Mouse (Mus musculus) limb, embryonic 11.5 days (tissue): Measurements from ENCODE around the gene Omp. TPM values are rescaled to one million over a fixed set of nuclear protein-coding genes. Genes with fewer than 3 reads are reported as not detected.

Source experiments
- ATAC-seq: fragments of 200-750 bp; cut with Nextera tagmentation; 2 replicates; pipeline ENCODE4 v1.8.0; 2017; ENCODE audit warnings: low read depth; ENCODE audit not compliant: insufficient number of reproducible peaks, low FRiP score, low TSS enrichment
- DNase-seq: peaks from one replicate; pipeline ENCODE4 v3.0.0-alpha.2; 2015; ENCODE audit warnings: low spot score
- H3K27ac ChIP-seq: fragments of 300-500 bp; sonication (generic); replicated peaks from 2 replicates; pipeline ENCODE4 v1.5.1; 2014; ENCODE audit warnings: low read depth, mild to moderate bottlenecking, low read length
- H3K27me3 ChIP-seq: fragments of 300-500 bp; sonication (generic); 2 replicates; pipeline ENCODE4 v1.6.1; 2014; ENCODE audit warnings: mild to moderate bottlenecking, low read length, mixed read lengths; ENCODE audit not compliant: control insufficient read depth, insufficient read depth
- H3K36me3 ChIP-seq: fragments of 300-500 bp; sonication (generic); 2 replicates; pipeline ENCODE4 v1.6.1; 2014; ENCODE audit warnings: mild to moderate bottlenecking, low read length, moderate library complexity, mixed read lengths; ENCODE audit not compliant: control insufficient read depth, insufficient read depth
- H3K4me1 ChIP-seq: fragments of 300-500 bp; sonication (generic); 2 replicates; pipeline ENCODE4 v1.6.1; 2014; ENCODE audit warnings: low read length, mixed read lengths; ENCODE audit not compliant: control insufficient read depth, insufficient read depth
- H3K4me2 ChIP-seq: fragments of 300-500 bp; sonication (generic); 2 replicates; pipeline ENCODE4 v1.6.1; 2014; ENCODE audit warnings: low read depth, mild to moderate bottlenecking, moderate library complexity; ENCODE audit not compliant: severe bottlenecking
- H3K4me3 ChIP-seq: fragments of 300-500 bp; sonication (generic); 2 replicates; pipeline ENCODE4 v1.5.1; 2014; ENCODE audit warnings: low read depth, low read length
- H3K9ac ChIP-seq: fragments of 300-500 bp; sonication (generic); 2 replicates; pipeline ENCODE4 v1.6.1; 2014; ENCODE audit warnings: mild to moderate bottlenecking, low read length
- H3K9me3 ChIP-seq: fragments of 300-500 bp; sonication (generic); 2 replicates; pipeline ENCODE4 v1.6.1; 2016; ENCODE audit warnings: low read length; ENCODE audit not compliant: control insufficient read depth
- WGBS: fragments of 180-500 bp; shearing (Covaris S2); extraction: QIAGEN DNeasy Blood & Tissue Kit; methylation state at CpG from one replicate; pipeline ENCODE4 v1.1.7; 2014; 5-methylcytosine and 5-hydroxymethylcytosine counted together
- polyA plus RNA-seq: library from polyadenylated mRNA; unstranded; fragments of >200 nt; fragmentation: Nextera tagmentation; extraction: Ambion mirVana; gene quantifications from 2 replicates; pipeline ENCODE4 v1.2.1, GENCODE M21; 2014

Omp gene
- polyA plus RNA-seq, 1 experiment from 2014 or later, result 0.20 TPM

DNA sequence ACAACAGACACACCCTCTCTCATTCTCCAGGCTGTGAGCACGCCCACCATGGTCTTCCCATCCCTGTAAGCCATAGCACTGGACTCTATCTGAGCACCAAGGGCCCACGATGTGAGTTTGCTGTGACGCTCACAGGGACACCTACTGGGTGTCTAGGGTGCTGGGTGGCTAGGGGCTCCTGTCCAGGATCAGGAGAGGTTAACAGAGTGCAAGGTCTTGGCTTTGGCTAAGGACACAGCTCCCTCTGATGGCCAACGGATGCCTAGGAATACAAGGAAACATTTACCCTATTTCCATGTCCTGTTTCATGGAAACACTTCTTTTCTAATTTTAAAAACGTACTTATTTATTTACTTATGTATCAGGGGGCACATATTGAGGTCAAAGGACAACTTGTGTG, 5.2 kb upstream of the Omp start:
- peaks cover 18% of the 10 kb centered on the region for H3K4me1 ChIP-seq

DNA sequence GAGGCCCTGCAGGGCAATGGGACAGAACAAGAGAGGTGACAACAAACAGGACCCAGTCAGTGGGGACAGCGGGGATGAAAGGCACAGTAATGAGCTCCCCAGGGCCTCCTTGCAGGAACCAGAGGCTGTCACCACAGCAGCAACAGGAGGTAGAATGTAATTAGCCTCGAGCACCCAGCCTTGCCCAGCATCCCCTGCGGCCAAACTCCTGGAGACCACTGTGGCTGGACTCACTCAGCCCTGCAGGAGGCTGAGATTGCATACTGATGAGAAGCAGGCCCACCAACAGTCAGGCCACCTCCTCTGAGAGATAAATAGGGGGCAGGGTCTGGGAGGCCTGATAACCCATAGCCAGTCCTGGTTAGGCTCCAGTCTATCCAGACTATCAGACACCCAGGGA, 4.5 kb upstream of the Omp start:
- H3K9ac ChIP-seq, result no peak overlapping the region
- H3K4me3 ChIP-seq, result no peak overlapping the region
- WGBS, result 4% methylated on average over 3 of the region's 3 CpGs
- no peaks in the 10 kb centered on the region for H3K36me3 ChIP-seq
- no peak overlapping the region for H3K27ac ChIP-seq
- no peak overlapping the region for H3K4me2 ChIP-seq
- H3K27me3 ChIP-seq, result no peaks in the 10 kb centered on the region
- H3K9me3 ChIP-seq, result no peaks in the 10 kb centered on the region
- ATAC-seq, result peak; percentile 27; the same call in 1 of the 2 replicates
- DNase-seq, result no peak
- H3K4me1 ChIP-seq, result peaks cover 16% of the 10 kb centered on the region

More for the DNA sequence above, 5.2 kb upstream of the Omp start:
- WGBS, result 46% methylated on average over 5 of the region's 5 CpGs
- Histone ChIP-seq H3K27ac (no peak overlapping the region), H3K4me2 (no peak overlapping the region), H3K27me3 (no peaks in the 10 kb centered on the region), H3K9ac (no peak overlapping the region), H3K36me3 (no peaks in the 10 kb centered on the region), H3K4me3 (no peak overlapping the region), H3K9me3 (no peaks in the 10 kb centered on the region)
- ATAC-seq (no peak), DNase-seq (no peak)

DNA sequence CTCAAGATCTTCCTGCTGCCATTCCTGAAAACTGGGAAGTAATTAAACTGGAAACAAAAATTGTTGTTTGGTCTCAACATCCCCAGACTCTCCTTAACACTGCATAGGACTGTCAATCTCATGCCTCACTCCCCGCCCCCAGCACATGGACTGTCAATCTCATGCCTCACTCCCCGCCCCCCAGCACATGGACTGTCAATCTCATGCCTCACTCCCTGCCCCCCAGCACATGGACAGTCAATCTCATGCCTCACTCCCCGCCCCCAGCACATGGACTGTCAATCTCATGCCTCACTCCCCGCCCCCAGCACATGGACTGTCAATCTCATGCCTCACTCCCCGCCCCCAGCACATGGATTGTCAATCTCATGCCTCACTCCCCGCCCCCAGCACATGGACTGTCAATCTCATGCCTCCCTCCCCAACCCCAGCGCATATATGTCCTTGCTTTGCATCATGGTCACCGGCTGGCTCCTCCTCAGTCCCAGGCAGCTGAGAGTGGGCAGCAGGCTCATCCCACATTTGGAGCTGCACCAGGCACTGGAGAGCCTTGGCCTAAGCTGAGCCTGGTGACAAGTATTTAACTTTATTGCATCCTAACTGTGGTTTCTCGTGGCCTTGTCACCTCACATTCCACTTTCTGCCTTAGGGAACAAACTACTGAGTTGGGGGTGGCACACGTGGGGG, 3.6 kb upstream of the Omp start:
- H3K36me3 ChIP-seq, result 0 out of 2 replicates have a peak, but pooled peaks cover 2% of the 10 kb centered on the region
- H3K4me3 ChIP-seq, result no peak overlapping the region
- H3K9ac ChIP-seq, result no peak overlapping the region
- DNase-seq (no peak), ATAC-seq (no peak)
- no peak overlapping the region for H3K27ac ChIP-seq
- peaks cover 16% of the 10 kb centered on the region for H3K4me1 ChIP-seq
- WGBS, result 73% methylated on average over 10 of the region's 10 CpGs
- no peaks in the 10 kb centered on the region for H3K27me3 ChIP-seq
- no peaks in the 10 kb centered on the region for H3K9me3 ChIP-seq
- H3K4me2 ChIP-seq, result no peak overlapping the region

DNA sequence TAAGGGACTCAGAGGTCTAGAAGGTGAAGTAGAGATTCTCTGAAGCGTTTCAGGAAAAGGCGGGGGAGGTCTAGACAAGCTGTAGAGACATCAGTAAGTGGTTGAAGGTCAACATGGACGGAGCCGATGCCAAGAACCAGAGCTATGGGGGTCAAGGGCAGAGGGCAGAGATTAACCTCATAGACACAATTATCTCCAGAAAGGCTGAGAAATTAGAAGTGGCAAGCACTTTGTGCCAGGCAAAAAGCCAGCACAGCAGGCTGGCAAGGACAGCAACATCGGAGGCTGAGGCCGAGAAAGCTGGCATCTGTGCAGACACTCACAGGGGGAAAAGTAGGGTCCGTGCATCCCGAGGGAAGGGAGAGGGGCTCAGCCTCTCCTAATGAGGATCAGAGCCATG, 2.5 kb upstream of the Omp start:
- peaks cover 16% of the 10 kb centered on the region for H3K4me1 ChIP-seq
- no peak overlapping the region for H3K9ac ChIP-seq
- DNase-seq (no peak), ATAC-seq (no peak)
- H3K36me3 ChIP-seq, result 0 out of 2 replicates have a peak, but pooled peaks cover 2% of the 10 kb centered on the region
- H3K9me3 ChIP-seq, result no peaks in the 10 kb centered on the region
- no peak overlapping the region for H3K27ac ChIP-seq
- no peak overlapping the region for H3K4me2 ChIP-seq
- H3K27me3 ChIP-seq, result no peaks in the 10 kb centered on the region
- 82% methylated on average over 8 of the region's 8 CpGs for WGBS
- no peak overlapping the region for H3K4me3 ChIP-seq

DNA sequence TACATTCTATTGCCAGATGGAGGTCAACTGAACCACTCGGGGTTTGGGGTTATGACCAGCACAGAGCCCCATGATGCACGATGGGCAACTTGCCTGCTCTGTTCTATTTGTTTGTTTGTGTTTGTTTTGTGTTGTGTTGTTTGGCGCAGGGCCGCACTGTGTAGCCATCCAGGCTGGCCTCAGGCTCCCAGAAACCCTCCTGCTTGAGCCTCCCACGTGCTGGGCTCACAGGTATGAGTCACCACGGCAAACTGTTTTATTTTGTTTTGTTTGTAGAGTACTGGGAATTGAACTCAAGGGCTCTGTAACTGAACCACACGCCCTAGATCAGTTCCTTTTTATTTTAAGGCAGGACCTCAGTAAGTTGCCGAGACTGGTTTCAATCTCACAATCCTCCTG, 1.1 kb upstream of the Omp start:
- 0 out of 2 replicates have a peak, but pooled peaks cover 2% of the 10 kb centered on the region for H3K36me3 ChIP-seq
- 76% methylated on average over 8 of the region's 8 CpGs for WGBS
- no peak overlapping the region for H3K9ac ChIP-seq
- DNase-seq (no peak), ATAC-seq (no peak)
- peaks cover 13% of the 10 kb centered on the region; the same call in 1 of the 2 replicates for H3K4me1 ChIP-seq
- no peaks in the 10 kb centered on the region for H3K9me3 ChIP-seq
- H3K4me2 ChIP-seq, result no peak overlapping the region
- H3K4me3 ChIP-seq, result no peak overlapping the region
- H3K27me3 ChIP-seq, result no peaks in the 10 kb centered on the region
- no peak overlapping the region for H3K27ac ChIP-seq

DNA sequence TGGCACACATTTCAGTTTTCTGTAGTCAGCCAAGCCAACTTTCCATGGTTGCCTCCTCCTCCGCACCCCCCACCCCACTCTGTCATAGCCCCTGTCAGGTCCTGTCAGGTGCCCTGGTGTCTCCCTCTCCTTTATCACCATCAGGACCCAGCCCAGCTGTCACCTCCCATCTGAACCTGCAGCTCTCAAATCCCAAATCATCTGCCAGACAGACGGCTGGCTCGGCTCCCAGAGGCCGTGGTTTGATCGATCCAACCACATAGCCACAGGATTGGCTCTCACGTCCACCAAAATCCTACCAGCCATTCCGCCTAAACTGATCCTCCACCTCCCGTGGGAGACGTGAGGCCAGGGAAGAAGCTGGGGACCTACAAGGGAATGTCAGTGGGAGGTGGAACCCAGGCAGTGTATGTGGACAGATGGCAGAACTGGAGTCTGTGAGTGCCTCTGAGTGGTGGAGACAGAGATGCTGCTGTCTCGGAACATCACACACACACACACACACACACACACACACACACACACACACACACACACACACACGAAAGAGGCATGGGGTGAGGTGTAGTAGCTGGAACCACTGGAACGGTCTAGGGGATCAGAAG, 642 bp upstream of the Omp start:
- Histone ChIP-seq H3K9me3 (no peaks in the 10 kb centered on the region), H3K27me3 (no peaks in the 10 kb centered on the region), H3K9ac (no peak overlapping the region), H3K4me1 (peaks cover 13% of the 10 kb centered on the region; the same call in 1 of the 2 replicates), H3K4me3 (no peak overlapping the region), H3K4me2 (no peak overlapping the region), H3K27ac (no peak overlapping the region), H3K36me3 (0 out of 2 replicates have a peak, but pooled peaks cover 2% of the 10 kb centered on the region)
- no peak for ATAC-seq
- no peak for DNase-seq
- WGBS, result 90% methylated on average over 12 of the region's 12 CpGs

DNA sequence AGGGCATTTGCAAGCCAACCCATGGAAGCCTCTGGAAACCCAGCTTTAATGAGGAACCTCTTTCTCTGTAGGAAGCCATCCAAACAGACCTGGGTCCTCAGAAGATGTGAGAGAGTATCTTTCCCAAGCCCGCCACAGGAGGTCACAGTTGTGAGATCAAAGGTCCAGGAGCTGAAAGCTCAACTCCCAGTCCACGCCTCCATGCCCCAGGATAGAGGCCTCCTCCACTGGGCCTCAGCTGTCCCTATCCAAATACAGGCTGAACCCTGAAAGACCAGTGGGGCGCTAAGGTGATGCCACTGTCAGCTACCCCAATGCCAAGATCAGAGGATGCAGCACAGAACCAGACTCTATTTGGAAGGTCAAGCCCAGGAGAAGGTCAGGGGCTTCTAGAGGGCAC, 2.7 kb downstream of the Omp start:
- Histone ChIP-seq H3K36me3 (0 out of 2 replicates have a peak, but pooled peaks cover 2% of the 10 kb centered on the region), H3K27me3 (no peaks in the 10 kb centered on the region), H3K4me2 (no peak overlapping the region), H3K4me3 (no peak overlapping the region), H3K4me1 (0 out of 2 replicates have a peak, but pooled peaks cover 2% of the 10 kb centered on the region), H3K27ac (no peak overlapping the region), H3K9me3 (no peaks in the 10 kb centered on the region), H3K9ac (no peak overlapping the region)
- 63% methylated on average over 3 of the region's 3 CpGs for WGBS
- ATAC-seq (no peak), DNase-seq (no peak)

DNA sequence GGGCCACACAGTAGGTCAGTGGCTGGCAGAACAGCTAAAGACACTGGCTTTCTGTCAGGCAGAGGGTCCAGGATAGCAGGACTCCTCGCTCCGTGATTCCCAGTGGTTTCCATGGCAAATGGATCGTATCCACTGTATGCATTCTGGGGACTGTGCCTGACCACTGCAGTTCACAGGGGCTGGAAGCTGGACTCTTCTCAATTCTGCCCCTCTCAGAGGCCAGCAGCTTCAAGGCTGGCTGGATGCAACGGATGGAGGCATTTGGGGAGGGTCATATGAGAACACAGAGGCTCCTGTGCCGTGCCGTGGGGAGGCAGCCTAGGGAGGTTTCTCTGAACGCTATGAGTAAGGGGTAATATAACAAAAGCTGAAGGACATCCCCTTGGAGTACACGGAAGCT, 3.1 kb downstream of the Omp start:
- Histone ChIP-seq H3K4me2 (no peak overlapping the region), H3K9ac (no peak overlapping the region), H3K27ac (no peak overlapping the region), H3K27me3 (no peaks in the 10 kb centered on the region), H3K4me1 (0 out of 2 replicates have a peak, but pooled peaks cover 2% of the 10 kb centered on the region), H3K4me3 (no peak overlapping the region), H3K9me3 (no peaks in the 10 kb centered on the region), H3K36me3 (0 out of 2 replicates have a peak, but pooled peaks cover 2% of the 10 kb centered on the region)
- 66% methylated on average over 8 of the region's 8 CpGs for WGBS
- ATAC-seq (no peak), DNase-seq (no peak)
